Mouse (Mus musculus) midbrain, embryonic 14.5 days (tissue): Measurements from ENCODE around the gene Olfr354. TPM values are rescaled to one million over a fixed set of nuclear protein-coding genes. Genes with fewer than 3 reads are reported as not detected.

Experiments
- ATAC-seq: fragments of 200-750 bp; cut with Nextera tagmentation; 2 replicates; pipeline ENCODE4 v1.8.0; 2017; ENCODE audit warnings: moderate number of reproducible peaks, moderate library complexity; ENCODE audit not compliant: low FRiP score, low TSS enrichment
- DNase-seq: peaks from one replicate; pipeline ENCODE4 v3.0.0-alpha.2; 2015
- H3K27ac ChIP-seq: fragments of 300-500 bp; sonication (generic); replicated peaks from 2 replicates; pipeline ENCODE4 v1.5.1; 2014; ENCODE audit warnings: mild to moderate bottlenecking, low read depth, low read length, moderate library complexity
- H3K27me3 ChIP-seq: fragments of 300-500 bp; sonication (generic); 2 replicates; pipeline ENCODE4 v1.6.1; 2014; ENCODE audit warnings: low read length, control low read depth, mixed read lengths; ENCODE audit not compliant: control insufficient read depth, insufficient read depth
- H3K36me3 ChIP-seq: fragments of 300-500 bp; sonication (generic); 2 replicates; pipeline ENCODE4 v1.6.1; 2014; ENCODE audit warnings: low read length, control low read depth; ENCODE audit not compliant: control insufficient read depth, insufficient read depth
- H3K4me1 ChIP-seq: fragments of 300-500 bp; sonication (generic); 2 replicates; pipeline ENCODE4 v1.6.1; 2014; ENCODE audit warnings: mild to moderate bottlenecking, antibody characterized with exemption, low read length, control low read depth; ENCODE audit not compliant: control insufficient read depth, insufficient read depth
- H3K4me2 ChIP-seq: fragments of 300-500 bp; sonication (generic); 2 replicates; pipeline ENCODE4 v1.6.1; 2014; ENCODE audit warnings: mild to moderate bottlenecking, low read length, moderate library complexity
- H3K4me3 ChIP-seq: fragments of 300-500 bp; sonication (generic); replicated peaks from 2 replicates; pipeline ENCODE4 v1.5.1; 2014; ENCODE audit warnings: low read depth, low read length
- H3K9ac ChIP-seq: fragments of 300-500 bp; sonication (generic); replicated peaks from 2 replicates; pipeline ENCODE4 v1.6.1; 2014; ENCODE audit warnings: mild to moderate bottlenecking, low read length, moderate library complexity
- H3K9me3 ChIP-seq: fragments of 300-500 bp; sonication (generic); 2 replicates; pipeline ENCODE4 v1.6.1; 2016; ENCODE audit warnings: low read length, control low read depth, mixed read lengths; ENCODE audit not compliant: control insufficient read depth
- WGBS: fragments of 180-500 bp; shearing (Covaris S2); extraction: QIAGEN DNeasy Blood & Tissue Kit; methylation state at CpG from one replicate; pipeline ENCODE4 v1.1.7; 2014; 5-methylcytosine and 5-hydroxymethylcytosine counted together
- polyA plus RNA-seq: library from polyadenylated mRNA; unstranded; fragments of >200 nt; fragmentation: Nextera tagmentation; extraction: Ambion mirVana; gene quantifications from 2 replicates; pipeline ENCODE4 v1.2.1, GENCODE M21; 2014

The Olfr354 gene
- not detected in 2 replicates for polyA plus RNA-seq

DNA sequence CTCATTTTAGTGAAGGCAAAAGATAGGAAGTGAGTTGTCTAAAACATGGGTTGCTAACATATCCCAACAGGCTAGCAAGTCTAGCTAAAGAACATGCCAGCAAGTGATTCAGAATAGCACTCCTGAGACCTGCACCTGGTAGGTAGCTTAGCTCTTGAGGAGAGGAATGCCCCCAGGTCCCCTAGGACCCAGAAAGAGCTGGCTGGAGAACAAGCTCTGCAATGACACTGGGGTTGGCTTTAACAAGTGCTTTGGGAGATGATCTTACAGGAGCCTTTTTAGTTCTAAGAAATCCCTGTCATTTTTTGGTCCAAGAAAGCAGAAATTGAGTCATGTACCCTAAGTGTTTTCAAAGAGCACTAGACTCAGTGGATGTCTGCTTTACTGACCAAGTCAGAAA, at the start of gene Olfr354:
Gene Olfr354 (plus strand): TSS at position 301 of the 400 bp plus-strand sequence.
- DNase-seq: no peak
- peaks cover 19% of the 10 kb centered on the region for H3K9me3 ChIP-seq
- no peaks in the 10 kb centered on the region for H3K4me1 ChIP-seq
- no peak within 1 kb of the TSS for H3K9ac ChIP-seq
- no peak for ATAC-seq
- H3K4me2 ChIP-seq: no peak within 1 kb of the TSS
- no peak within 1 kb of the TSS for H3K4me3 ChIP-seq
- no peaks in the 10 kb centered on the region for H3K36me3 ChIP-seq
- H3K27me3 ChIP-seq: no peaks in the 10 kb centered on the region
- H3K27ac ChIP-seq: no peak within 1 kb of the TSS

DNA sequence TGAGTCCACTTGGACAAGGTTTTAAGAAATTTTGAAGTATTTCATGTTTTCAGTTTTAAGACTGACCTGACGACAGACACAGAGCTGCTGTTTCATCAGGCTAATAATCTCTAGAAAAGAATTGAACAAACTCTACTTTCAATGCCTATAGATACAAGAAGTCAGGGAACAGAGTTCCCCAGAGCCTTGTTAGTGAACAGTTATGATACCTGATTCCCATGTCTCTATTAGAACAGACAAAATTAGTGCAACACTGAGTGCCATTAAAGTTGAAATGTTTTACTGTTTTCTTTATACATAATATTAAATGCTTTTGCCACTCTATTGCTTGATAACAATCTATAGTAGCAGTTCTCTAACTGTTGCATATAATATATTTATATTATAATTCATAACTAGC, 42.9 kb upstream of the Olfr354 start, which contains the start of gene Olfr351:
Gene Olfr351 (minus strand): TSS at position 101 of the 400 bp plus-strand sequence.
- Histone ChIP-seq H3K9me3 (peaks cover 10% of the 10 kb centered on the region), H3K27me3 (no peaks in the 10 kb centered on the region), H3K4me1 (no peaks in the 10 kb centered on the region), H3K27ac (no peak within 1 kb of the TSS), H3K9ac (no peak within 1 kb of the TSS), H3K4me3 (no peak within 1 kb of the TSS), H3K36me3 (no peaks in the 10 kb centered on the region), H3K4me2 (no peak within 1 kb of the TSS)
- WGBS: 80% methylated on average over 1 of the region's 1 CpGs
- ATAC-seq (no peak), DNase-seq (no peak)

DNA sequence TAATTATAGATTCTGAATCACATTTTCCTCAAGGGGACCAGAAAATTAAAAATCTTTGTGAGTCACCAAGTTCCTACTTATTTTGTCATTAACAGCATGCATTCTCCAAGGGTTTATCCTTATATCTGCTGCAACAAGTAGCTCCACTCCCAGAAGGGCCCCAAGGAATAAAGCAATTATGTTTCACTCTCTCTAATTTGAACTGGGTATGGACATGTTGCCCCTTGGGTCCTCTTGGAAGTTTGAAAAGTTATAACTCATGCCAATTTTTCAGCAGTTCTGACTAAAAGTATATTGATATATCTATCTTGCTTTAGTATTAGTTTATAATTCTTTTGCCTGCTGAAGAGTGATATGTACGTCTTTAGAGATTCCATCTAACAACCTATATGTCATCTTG, 37.3 kb upstream of the Olfr354 start, which contains the start of gene Olfr352:
Gene Olfr352 (plus strand): TSS at position 301 of the 400 bp plus-strand sequence.
- ATAC-seq: no peak
- Histone ChIP-seq H3K9me3 (peaks cover 19% of the 10 kb centered on the region), H3K27me3 (no peaks in the 10 kb centered on the region), H3K9ac (no peak within 1 kb of the TSS), H3K4me3 (no peak within 1 kb of the TSS), H3K4me2 (no peak within 1 kb of the TSS), H3K27ac (no peak within 1 kb of the TSS), H3K36me3 (no peaks in the 10 kb centered on the region), H3K4me1 (no peaks in the 10 kb centered on the region)
- no peak for DNase-seq
- 82% methylated on average over 1 of the region's 1 CpGs for whole genome bisulfite sequencing

DNA sequence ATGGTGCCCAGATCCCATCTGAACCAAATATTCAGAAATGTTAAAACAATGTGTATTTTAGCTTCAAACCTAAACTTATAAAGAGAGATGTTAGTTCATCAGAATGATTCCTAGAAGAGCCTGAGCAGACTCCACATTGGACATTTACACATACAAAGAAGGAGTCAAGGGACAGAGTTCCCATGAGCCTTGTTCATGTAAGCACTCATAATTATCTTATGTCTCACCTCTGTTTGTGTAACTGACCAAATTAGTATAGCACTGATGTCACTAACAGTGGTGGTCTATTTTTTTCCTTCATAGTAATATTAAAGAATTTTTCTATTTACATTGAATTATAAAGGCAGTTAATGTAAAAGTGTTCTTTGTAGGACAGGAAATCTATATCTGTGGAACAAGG, 12.6 kb upstream of the Olfr354 start, which contains the start of gene Olfr353:
Gene Olfr353 (minus strand): TSS at position 101 of the 400 bp plus-strand sequence.
- DNase-seq (no peak), ATAC-seq (no peak)
- Histone ChIP-seq H3K4me2 (no peak within 1 kb of the TSS), H3K4me1 (no peaks in the 10 kb centered on the region), H3K36me3 (no peaks in the 10 kb centered on the region), H3K27ac (no peak within 1 kb of the TSS), H3K9ac (no peak within 1 kb of the TSS), H3K9me3 (peaks cover 10% of the 10 kb centered on the region; the same call in 1 of the 2 replicates), H3K4me3 (no peak within 1 kb of the TSS), H3K27me3 (no peaks in the 10 kb centered on the region)

DNA sequence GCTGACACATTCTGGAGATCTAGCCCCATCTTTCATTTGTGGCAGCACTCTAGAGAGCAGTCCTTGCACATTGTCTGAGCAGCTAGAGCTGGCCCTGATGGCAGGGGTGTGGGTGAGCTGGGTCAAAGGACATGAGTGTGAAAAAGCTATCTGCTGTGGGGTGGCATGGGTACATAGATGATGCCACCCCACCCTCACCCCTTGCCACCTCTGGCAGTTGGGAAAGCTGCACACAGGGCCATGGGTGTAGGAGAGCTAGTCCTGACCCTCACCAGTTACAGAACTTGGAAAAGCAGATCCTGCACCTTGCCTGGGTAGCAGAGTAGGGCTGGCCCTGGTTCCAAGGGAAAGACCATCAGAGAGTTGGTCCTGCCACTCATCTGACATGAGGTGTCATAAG, 8.4 kb upstream of the Olfr354 start:
- H3K27ac ChIP-seq: no peak overlapping the region
- H3K36me3 ChIP-seq: no peaks in the 10 kb centered on the region
- no peaks in the 10 kb centered on the region for H3K27me3 ChIP-seq
- no peak for DNase-seq
- H3K9me3 ChIP-seq: peaks cover 8% of the 10 kb centered on the region; the same call in 1 of the 2 replicates
- H3K4me1 ChIP-seq: no peaks in the 10 kb centered on the region
- peak; percentile 40; the same call in 1 of the 2 replicates for ATAC-seq
- no peak overlapping the region for H3K4me3 ChIP-seq
- no peak overlapping the region for H3K9ac ChIP-seq
- no peak overlapping the region for H3K4me2 ChIP-seq

DNA sequence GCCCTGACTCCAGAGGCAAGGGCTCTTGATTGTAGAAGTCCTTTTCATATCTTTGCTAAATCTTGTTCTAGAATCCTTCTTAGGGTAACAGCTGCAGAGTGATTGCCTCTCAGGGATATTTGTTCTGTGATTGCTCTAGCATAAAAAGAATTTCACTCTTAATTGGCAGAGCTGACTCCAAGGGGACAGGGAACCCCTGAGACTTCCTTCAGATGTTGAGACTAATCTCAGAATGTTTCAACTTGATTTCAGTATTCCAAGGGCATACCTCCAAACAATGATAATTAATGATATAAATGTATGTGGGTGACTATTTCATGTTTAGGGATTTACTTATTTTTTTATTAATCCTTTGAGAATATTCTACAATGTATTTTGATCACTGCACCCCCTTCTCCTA, 23.3 kb downstream of the Olfr354 start, which contains the start of gene Olfr355:
Gene Olfr355 (minus strand): TSS at position 101 of the 400 bp plus-strand sequence.
- Histone ChIP-seq H3K36me3 (no peaks in the 10 kb centered on the region), H3K4me1 (no peaks in the 10 kb centered on the region), H3K9me3 (no peaks in the 10 kb centered on the region; the same call in 1 of the 2 replicates), H3K9ac (no peak within 1 kb of the TSS), H3K4me3 (no peak within 1 kb of the TSS), H3K27ac (no peak within 1 kb of the TSS), H3K4me2 (no peak within 1 kb of the TSS), H3K27me3 (no peaks in the 10 kb centered on the region)
- DNase-seq (no peak), ATAC-seq (no peak)

DNA sequence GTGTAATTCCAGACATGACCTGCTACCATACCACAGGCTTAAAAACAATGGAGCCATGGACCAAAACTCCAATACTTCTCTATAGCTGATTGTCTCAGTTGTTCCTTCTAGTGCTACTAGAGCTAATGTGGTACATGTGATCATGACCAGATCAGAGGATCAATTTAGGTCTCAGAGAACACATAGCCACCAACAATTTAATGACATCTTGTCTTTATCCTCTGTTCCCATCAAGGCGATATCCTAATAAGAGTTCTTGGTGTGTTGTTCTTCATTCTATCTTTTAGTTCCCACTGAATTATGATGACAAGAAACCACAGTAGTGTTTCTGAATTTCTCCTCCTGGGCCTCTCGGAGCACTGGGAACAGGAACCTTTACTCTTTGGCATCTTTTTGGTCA, 31.3 kb downstream of the Olfr354 start, which contains the start of gene Olfr356:
Gene Olfr356 (plus strand): TSS at position 301 of the 400 bp plus-strand sequence.
- WGBS: 74% methylated on average over 2 of the region's 2 CpGs
- no peaks in the 10 kb centered on the region for H3K27me3 ChIP-seq
- H3K4me1 ChIP-seq: no peaks in the 10 kb centered on the region
- H3K4me2 ChIP-seq: no peak within 1 kb of the TSS
- no peak within 1 kb of the TSS for H3K9ac ChIP-seq
- peaks cover 15% of the 10 kb centered on the region; the same call in 1 of the 2 replicates for H3K9me3 ChIP-seq
- no peak within 1 kb of the TSS for H3K4me3 ChIP-seq
- H3K27ac ChIP-seq: no peak within 1 kb of the TSS
- DNase-seq (no peak), ATAC-seq (no peak)
- H3K36me3 ChIP-seq: no peaks in the 10 kb centered on the region

Other genes starting within 250 kb of the Olfr354 start
- gene Olfr346, start 219.9 kb upstream of the Olfr354 start, polyA plus RNA-seq: not detected in 2 replicates
- gene Olfr347, start 173.8 kb upstream of the Olfr354 start, polyA plus RNA-seq: not detected in 2 replicates
- not detected in 2 replicates for gene Olfr348, start 121.4 kb upstream of the Olfr354 start, polyA plus RNA-seq
- not detected in 2 replicates for gene Olfr50, start 115.1 kb upstream of the Olfr354 start, polyA plus RNA-seq
- not detected in 2 replicates for gene Olfr3, start 88.6 kb upstream of the Olfr354 start, polyA plus RNA-seq
- not detected in 2 replicates for gene Olfr350, start 59.4 kb upstream of the Olfr354 start, polyA plus RNA-seq
- gene Olfr351, start 43.0 kb upstream of the Olfr354 start, polyA plus RNA-seq: not detected in 2 replicates
- gene Olfr352, start 37.2 kb upstream of the Olfr354 start, polyA plus RNA-seq: not detected in 2 replicates
- gene Olfr353, start 12.7 kb upstream of the Olfr354 start, polyA plus RNA-seq: not detected in 2 replicates
- gene Olfr355, start 23.2 kb downstream of the Olfr354 start, polyA plus RNA-seq: not detected in 2 replicates
- gene Olfr356, start 31.4 kb downstream of the Olfr354 start, polyA plus RNA-seq: not detected in 2 replicates
- gene Olfr357, start 88.1 kb downstream of the Olfr354 start, polyA plus RNA-seq: not detected in 2 replicates
- gene Olfr358, start 103.7 kb downstream of the Olfr354 start, polyA plus RNA-seq: not detected in 2 replicates
- not detected in 2 replicates for gene Olfr360, start 160.1 kb downstream of the Olfr354 start, polyA plus RNA-seq
- not detected in 2 replicates for gene Olfr361, start 183.6 kb downstream of the Olfr354 start, polyA plus RNA-seq
- gene Olfr362, start 212.2 kb downstream of the Olfr354 start, polyA plus RNA-seq: not detected in 2 replicates
- not detected in 2 replicates for gene Olfr364-ps1, start 233.6 kb downstream of the Olfr354 start, polyA plus RNA-seq